Mouse (Mus musculus): ENCODE results near the gene Hace1.

GRCm38 (mm10) chr10:45616012-45616411 is 38.4 kb downstream of the Hace1 start:
- TF ChIP-seq CTCF (IDR thresholded peaks at IDR 0.05; ENCODE audit: borderline replicate concordance, insufficient read depth, low read depth, low read length): no peak
- no peak for TF ChIP-seq POLR2A (IDR thresholded peaks at IDR 0.05; ENCODE audit: borderline replicate concordance, insufficient read depth, low read length)
